Mouse (Mus musculus): ENCODE results near the gene Olfr218. TPM values are rescaled to one million over a fixed set of nuclear protein-coding genes. Genes with fewer than 3 reads are reported as not detected.
"Not testable (repeated sequence)": the region's sequence is repeated elsewhere in the genome, so short reads cannot be mapped to it uniquely, and the experiment has no call there.

The Olfr218 gene
- not detected in 2 replicates for polyA plus RNA-seq (2015; fragmentation: Nextera tagmentation; extraction: Ambion mirVana)

- ATAC-seq (ENCODE audit: low read depth) (no peak), DNase-seq (no peak)
- H3K9me3 ChIP-seq (replicated peaks) = no peaks in the 10 kb centered on the region
- no peaks in the 10 kb centered on the region for H3K4me1 ChIP-seq (replicated peaks)
- H3K4me2 ChIP-seq = no peak within 1 kb of the TSS
- H3K36me3 ChIP-seq = no peaks in the 10 kb centered on the region
- no peak within 1 kb of the TSS for H3K27ac ChIP-seq
- no peak within 1 kb of the TSS for H3K9ac ChIP-seq
- no peak within 1 kb of the TSS for H3K4me3 ChIP-seq (replicated peaks)
- no peaks in the 10 kb centered on the region for H3K27me3 ChIP-seq
- WGBS (ENCODE audit: insufficient replicate concordance) = 58% methylated on average over 5 of the region's 5 CpGs
Measured at GRCm38 (mm10) chr1:173197508-173197907, at the start of gene Olfr218. Gene Olfr218 (plus strand): TSS chr1:173197808.

GRCm38 (mm10) chr1:173174154-173174842, 23.3 kb upstream of the Olfr218 start:
- Histone ChIP-seq H3K4me1 (replicated peaks) (no peaks in the 10 kb centered on the region), H3K9me3 (replicated peaks) (no peaks in the 10 kb centered on the region), H3K27me3 (no peaks in the 10 kb centered on the region), H3K4me3 (replicated peaks) (no peak overlapping the region), H3K27ac (no peak overlapping the region), H3K36me3 (no peaks in the 10 kb centered on the region), H3K9ac (no peak overlapping the region), H3K4me2 (no peak overlapping the region)
- ATAC-seq (ENCODE audit: low read depth) = no peak
- no peak for DNase-seq

- Histone ChIP-seq H3K4me2 (no peak within 1 kb of the TSS), H3K36me3 (no peaks in the 10 kb centered on the region), H3K4me1 (replicated peaks) (no peaks in the 10 kb centered on the region), H3K27ac (no peak within 1 kb of the TSS), H3K27me3 (no peaks in the 10 kb centered on the region), H3K4me3 (replicated peaks) (no peak within 1 kb of the TSS), H3K9me3 (replicated peaks) (no peaks in the 10 kb centered on the region), H3K9ac (no peak within 1 kb of the TSS)
- WGBS (ENCODE audit: insufficient replicate concordance) = 39% methylated on average over 3 of the region's 3 CpGs
- DNase-seq = no peak
- no peak for ATAC-seq (ENCODE audit: low read depth)
Measured at GRCm38 (mm10) chr1:173190540-173190939, 7.1 kb upstream of the Olfr218 start, which contains the start of gene Olfr1406. Gene Olfr1406 (minus strand): TSS chr1:173190640.

GRCm38 (mm10) chr1:173192059-173192458, 5.5 kb upstream of the Olfr218 start:
- WGBS (ENCODE audit: insufficient replicate concordance) = 23% methylated on average over 3 of the region's 3 CpGs
- DNase-seq = no peak

GRCm38 (mm10) chr1:173196359-173196758, 1.2 kb upstream of the Olfr218 start:
- no peak for ATAC-seq (ENCODE audit: low read depth)
- H3K4me2 ChIP-seq = no peak overlapping the region
- DNase-seq = no peak
- no peak overlapping the region for H3K4me3 ChIP-seq (replicated peaks)
- H3K9ac ChIP-seq = no peak overlapping the region
- H3K27ac ChIP-seq = no peak overlapping the region
- no peaks in the 10 kb centered on the region for H3K9me3 ChIP-seq (replicated peaks)
- WGBS (ENCODE audit: insufficient replicate concordance) = 50% methylated on average over 2 of the region's 2 CpGs
- no peaks in the 10 kb centered on the region for H3K27me3 ChIP-seq
- H3K4me1 ChIP-seq (replicated peaks) = no peaks in the 10 kb centered on the region
- no peaks in the 10 kb centered on the region for H3K36me3 ChIP-seq

More at GRCm38 (mm10) chr1:173192059-173192458, 5.5 kb upstream of the Olfr218 start:
- Histone ChIP-seq H3K27me3 (no peaks in the 10 kb centered on the region), H3K36me3 (no peaks in the 10 kb centered on the region), H3K4me2 (no peak overlapping the region), H3K9me3 (replicated peaks) (no peaks in the 10 kb centered on the region), H3K4me1 (replicated peaks) (no peaks in the 10 kb centered on the region), H3K4me3 (replicated peaks) (no peak overlapping the region), H3K9ac (no peak overlapping the region), H3K27ac (no peak overlapping the region)
- no peak for ATAC-seq (ENCODE audit: low read depth)

- no peak for DNase-seq
- no peaks in the 10 kb centered on the region for H3K9me3 ChIP-seq (replicated peaks)
- H3K4me2 ChIP-seq = no peak within 1 kb of the TSS
- WGBS (ENCODE audit: insufficient replicate concordance) = 54% methylated on average over 5 of the region's 5 CpGs
- H3K4me3 ChIP-seq (replicated peaks) = no peak within 1 kb of the TSS
- H3K27me3 ChIP-seq = no peaks in the 10 kb centered on the region
- H3K9ac ChIP-seq = no peak within 1 kb of the TSS
- no peaks in the 10 kb centered on the region for H3K4me1 ChIP-seq (replicated peaks)
- no peak within 1 kb of the TSS for H3K27ac ChIP-seq
- ATAC-seq (ENCODE audit: low read depth) = no peak
- H3K36me3 ChIP-seq = no peaks in the 10 kb centered on the region
Measured at GRCm38 (mm10) chr1:173212092-173212491, 14.5 kb downstream of the Olfr218 start, which contains the start of gene Olfr1404. Gene Olfr1404 (plus strand): TSS chr1:173212392.

DNA sequence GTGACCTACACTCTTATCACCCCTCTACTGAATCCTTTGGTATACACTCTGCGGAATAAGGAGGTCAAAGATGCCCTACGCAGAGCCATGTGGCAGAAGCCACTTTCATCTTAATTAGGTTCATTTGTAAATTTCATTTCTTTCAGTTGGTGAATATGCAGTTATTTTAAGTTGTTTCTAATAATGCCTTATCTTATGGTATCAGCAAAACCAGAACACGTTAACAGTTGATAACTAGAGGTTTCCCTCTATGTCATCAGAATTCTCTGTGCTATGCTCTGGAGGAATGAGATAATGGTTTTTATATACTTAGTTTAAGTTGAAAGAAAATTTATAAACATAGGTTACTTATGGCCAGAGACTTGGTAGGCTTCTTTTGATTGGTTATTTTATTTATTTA, 18.9 kb downstream of the Olfr218 start:
- Histone ChIP-seq H3K27me3 (no peaks in the 10 kb centered on the region), H3K27ac (no peak overlapping the region), H3K36me3 (no peaks in the 10 kb centered on the region), H3K4me1 (replicated peaks) (no peaks in the 10 kb centered on the region), H3K9ac (no peak overlapping the region), H3K4me3 (replicated peaks) (no peak overlapping the region), H3K9me3 (replicated peaks) (no peaks in the 10 kb centered on the region), H3K4me2 (no peak overlapping the region)
- 64% methylated on average over 3 of the region's 3 CpGs for WGBS (ENCODE audit: insufficient replicate concordance)
- no peak for ATAC-seq (ENCODE audit: low read depth)
- no peak for DNase-seq

DNA sequence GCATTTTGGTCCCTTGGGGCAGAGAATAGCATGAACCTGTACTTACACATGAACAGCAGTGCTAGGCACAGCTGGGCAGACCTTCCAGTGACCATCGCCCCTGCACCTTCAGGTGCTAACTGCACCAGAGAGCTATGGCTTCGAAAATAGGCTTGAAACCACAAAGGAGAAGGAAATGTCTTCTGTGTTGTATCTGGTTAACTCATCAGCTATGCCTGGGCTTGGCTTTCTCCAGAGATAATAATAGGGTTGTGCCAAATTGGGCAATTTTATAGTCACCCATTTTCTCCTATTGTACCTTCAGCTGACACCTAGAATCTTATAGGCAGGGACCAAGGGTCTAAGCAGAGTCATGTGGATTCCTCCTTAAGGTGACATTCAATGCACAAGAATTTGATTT, 29.5 kb downstream of the Olfr218 start, which contains the start of gene Fcer1a:
Gene Fcer1a, minus strand, starts transcription at position 134 of the 400 bp plus-strand sequence.
- Histone ChIP-seq H3K27ac (no peak within 1 kb of the TSS), H3K4me2 (no peak within 1 kb of the TSS), H3K27me3 (no peaks in the 10 kb centered on the region), H3K4me1 (replicated peaks) (no peaks in the 10 kb centered on the region), H3K36me3 (no peaks in the 10 kb centered on the region), H3K9me3 (replicated peaks) (no peaks in the 10 kb centered on the region), H3K4me3 (replicated peaks) (no peak within 1 kb of the TSS), H3K9ac (no peak within 1 kb of the TSS)
- WGBS (ENCODE audit: insufficient replicate concordance) = 16% methylated on average over 2 of the region's 2 CpGs
- DNase-seq (no peak), ATAC-seq (ENCODE audit: low read depth) (no peak)

- not testable (repeated sequence) for H3K4me1 ChIP-seq (replicated peaks); H3K36me3 ChIP-seq; H3K9ac ChIP-seq; H3K4me2 ChIP-seq; DNase-seq; H3K27ac ChIP-seq; H3K9me3 ChIP-seq (replicated peaks); H3K4me3 ChIP-seq (replicated peaks); ATAC-seq (ENCODE audit: low read depth); H3K27me3 ChIP-seq
- 48% methylated on average over 1 of the region's 1 CpGs for WGBS (ENCODE audit: insufficient replicate concordance)
Measured at GRCm38 (mm10) chr1:173237004-173237403, 39.4 kb downstream of the Olfr218 start.

DNA sequence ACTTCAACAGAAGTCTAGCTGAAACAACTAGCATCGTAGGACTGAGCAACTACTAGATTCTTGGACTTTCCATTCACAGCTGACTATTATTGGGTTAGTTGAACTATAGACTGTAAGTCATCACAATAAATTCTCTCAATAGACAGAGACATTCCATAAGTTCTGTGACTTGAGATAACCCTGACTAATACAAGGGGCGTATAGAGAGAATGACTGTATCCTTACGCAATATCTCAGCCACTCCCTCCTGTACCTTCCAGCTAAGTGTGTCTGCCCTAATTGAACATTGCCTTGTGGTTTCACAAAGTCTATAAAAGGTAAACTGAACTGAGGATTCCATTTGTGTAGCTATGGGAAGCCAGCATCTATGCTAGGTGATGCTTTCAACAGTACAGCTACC, 52.3 kb downstream of the Olfr218 start:
- Histone ChIP-seq H3K9me3 (replicated peaks) (no peaks in the 10 kb centered on the region), H3K4me1 (replicated peaks) (no peaks in the 10 kb centered on the region), H3K4me3 (replicated peaks) (no peak overlapping the region), H3K36me3 (no peaks in the 10 kb centered on the region), H3K27ac (no peak overlapping the region), H3K4me2 (no peak overlapping the region), H3K9ac (no peak overlapping the region), H3K27me3 (no peaks in the 10 kb centered on the region)
- ATAC-seq (ENCODE audit: low read depth) (no peak), DNase-seq (no peak)
- WGBS (ENCODE audit: insufficient replicate concordance) = 61% methylated on average over 3 of the region's 3 CpGs

Data from liver, embryonic 13.5 days (tissue).